Mouse (Mus musculus): ENCODE measurements around the gene Sirt3. TPM values are rescaled to one million over a fixed set of nuclear protein-coding genes. Genes with fewer than 3 reads are reported as not detected.
A peak's percentile ranks its signal among the peaks of the same experiment; 100 is the strongest.
"Not testable (repeated sequence)": the region's sequence is repeated elsewhere in the genome, so short reads cannot be mapped to it uniquely, and the experiment has no call there.

Sirt3 gene
- polyA plus RNA-seq, 1 experiment from 2014 or later: 55.5 TPM

GRCm38 (mm10) chr7:140908634-140909107 lies 26.6 kb upstream of the Sirt3 start:
- no peak overlapping the region for H3K27ac ChIP-seq
- H3K36me3 ChIP-seq (replicated peaks): no peaks in the 10 kb centered on the region
- H3K4me2 ChIP-seq: peak overlapping the region; percentile 75
- peaks cover 4% of the 10 kb centered on the region for H3K4me1 ChIP-seq
- WGBS: 2% methylated on average over 19 of the region's 19 CpGs
- no peak overlapping the region; the same call in 1 of the 2 replicates for H3K9ac ChIP-seq
- H3K4me3 ChIP-seq: peak overlapping the region; percentile 36
- peak; percentile 79 for ATAC-seq (replicated peaks)
- no peaks in the 10 kb centered on the region for H3K27me3 ChIP-seq (replicated peaks)
- no peaks in the 10 kb centered on the region for H3K9me3 ChIP-seq

- no peak overlapping the region for H3K4me2 ChIP-seq
- H3K4me3 ChIP-seq: no peak overlapping the region
- no peak overlapping the region for H3K9ac ChIP-seq
- H3K36me3 ChIP-seq (replicated peaks): no peaks in the 10 kb centered on the region
- ATAC-seq (replicated peaks): no peak
- H3K27ac ChIP-seq: no peak overlapping the region
- H3K9me3 ChIP-seq: no peaks in the 10 kb centered on the region
- 53% methylated on average over 7 of the region's 7 CpGs for WGBS
- peaks cover 4% of the 10 kb centered on the region for H3K4me1 ChIP-seq
- no peaks in the 10 kb centered on the region for H3K27me3 ChIP-seq (replicated peaks)
These were observed 26.1 kb upstream of the Sirt3 start for GRCm38 (mm10) chr7:140908181-140908580.

- Histone ChIP-seq H3K4me2 (no peak overlapping the region), H3K9me3 (no peaks in the 10 kb centered on the region), H3K27me3 (replicated peaks) (no peaks in the 10 kb centered on the region), H3K4me3 (no peak overlapping the region), H3K27ac (no peak overlapping the region), H3K36me3 (replicated peaks) (no peaks in the 10 kb centered on the region), H3K9ac (no peak overlapping the region), H3K4me1 (peaks cover 4% of the 10 kb centered on the region)
- 84% methylated on average over 7 of the region's 7 CpGs for WGBS
- no peak for ATAC-seq (replicated peaks)
These were observed 25.6 kb upstream of the Sirt3 start for GRCm38 (mm10) chr7:140907697-140908096.

- no peaks in the 10 kb centered on the region for H3K9me3 ChIP-seq
- H3K4me1 ChIP-seq: peaks cover 4% of the 10 kb centered on the region
- 88% methylated on average over 13 of the region's 13 CpGs for WGBS
- ATAC-seq (replicated peaks): no peak
- H3K9ac ChIP-seq: no peak overlapping the region; the same call in 1 of the 2 replicates
- no peak overlapping the region for H3K4me3 ChIP-seq
- no peaks in the 10 kb centered on the region for H3K27me3 ChIP-seq (replicated peaks)
- no peak overlapping the region for H3K4me2 ChIP-seq
- no peaks in the 10 kb centered on the region for H3K36me3 ChIP-seq (replicated peaks)
- H3K27ac ChIP-seq: no peak overlapping the region
These were observed 25.0 kb upstream of the Sirt3 start for GRCm38 (mm10) chr7:140907131-140907530.

- no peak overlapping the region for H3K4me2 ChIP-seq
- no peaks in the 10 kb centered on the region for H3K9me3 ChIP-seq
- H3K27me3 ChIP-seq (replicated peaks): no peaks in the 10 kb centered on the region
- no peaks in the 10 kb centered on the region for H3K36me3 ChIP-seq (replicated peaks)
- WGBS: 84% methylated on average over 2 of the region's 2 CpGs
- ATAC-seq (replicated peaks): no peak
- no peak overlapping the region for H3K9ac ChIP-seq
- no peak overlapping the region for H3K4me3 ChIP-seq
- H3K4me1 ChIP-seq: peaks cover 4% of the 10 kb centered on the region
- H3K27ac ChIP-seq: no peak overlapping the region
These were observed 23.6 kb upstream of the Sirt3 start for GRCm38 (mm10) chr7:140905642-140906081.

- no peaks in the 10 kb centered on the region for H3K27me3 ChIP-seq (replicated peaks)
- no peak overlapping the region for H3K4me3 ChIP-seq
- no peaks in the 10 kb centered on the region for H3K4me1 ChIP-seq
- no peak overlapping the region for H3K9ac ChIP-seq
- no peaks in the 10 kb centered on the region for H3K9me3 ChIP-seq
- H3K27ac ChIP-seq: no peak overlapping the region
- peaks cover 9% of the 10 kb centered on the region; the same call in 1 of the 2 replicates for H3K36me3 ChIP-seq (replicated peaks)
- peak; percentile 50; the same call in 1 of the 2 replicates for ATAC-seq (replicated peaks)
- no peak overlapping the region for H3K4me2 ChIP-seq
- 24% methylated on average over 13 of the region's 13 CpGs for WGBS
These were observed 21.1 kb upstream of the Sirt3 start for GRCm38 (mm10) chr7:140903212-140903611.

GRCm38 (mm10) chr7:140902036-140902875 lies 20.1 kb upstream of the Sirt3 start:
- no peak overlapping the region for H3K4me2 ChIP-seq
- no peak for ATAC-seq (replicated peaks)
- H3K27me3 ChIP-seq (replicated peaks): no peaks in the 10 kb centered on the region
- WGBS: 77% methylated on average over 15 of the region's 15 CpGs
- H3K4me1 ChIP-seq: no peaks in the 10 kb centered on the region
- no peak overlapping the region for H3K4me3 ChIP-seq
- H3K9me3 ChIP-seq: no peaks in the 10 kb centered on the region
- H3K27ac ChIP-seq: no peak overlapping the region
- no peak overlapping the region for H3K9ac ChIP-seq
- peaks cover 14% of the 10 kb centered on the region for H3K36me3 ChIP-seq (replicated peaks)

- Histone ChIP-seq H3K36me3 (replicated peaks) (peaks cover 26% of the 10 kb centered on the region), H3K4me1 (no peaks in the 10 kb centered on the region), H3K27ac (no peak within 1 kb of the TSS), H3K4me2 (no peak within 1 kb of the TSS), H3K27me3 (replicated peaks) (no peaks in the 10 kb centered on the region), H3K9me3 (no peaks in the 10 kb centered on the region), H3K4me3 (no peak within 1 kb of the TSS), H3K9ac (no peak within 1 kb of the TSS)
- ATAC-seq (replicated peaks): no peak
- WGBS: 84% methylated on average over 10 of the region's 10 CpGs
These were observed 18.1 kb upstream of the Sirt3 start, which contains the start of gene Cox8b for GRCm38 (mm10) chr7:140900220-140900619. Cox8b (minus strand) TSS chr7:140900446.

GRCm38 (mm10) chr7:140899121-140899520 lies 17.0 kb upstream of the Sirt3 start:
- no peak overlapping the region for H3K27ac ChIP-seq
- no peaks in the 10 kb centered on the region for H3K27me3 ChIP-seq (replicated peaks)
- no peaks in the 10 kb centered on the region for H3K4me1 ChIP-seq
- H3K9ac ChIP-seq: no peak overlapping the region
- peaks cover 33% of the 10 kb centered on the region for H3K36me3 ChIP-seq (replicated peaks)
- no peak for ATAC-seq (replicated peaks)
- H3K4me2 ChIP-seq: no peak overlapping the region
- 82% methylated on average over 3 of the region's 3 CpGs for WGBS
- no peaks in the 10 kb centered on the region for H3K9me3 ChIP-seq
- H3K4me3 ChIP-seq: no peak overlapping the region

- ATAC-seq (replicated peaks): no peak
- no peaks in the 10 kb centered on the region for H3K9me3 ChIP-seq
- no peak overlapping the region for H3K4me2 ChIP-seq
- no peaks in the 10 kb centered on the region for H3K27me3 ChIP-seq (replicated peaks)
- no peak overlapping the region for H3K4me3 ChIP-seq
- no peaks in the 10 kb centered on the region for H3K4me1 ChIP-seq
- H3K36me3 ChIP-seq (replicated peaks): peaks cover 38% of the 10 kb centered on the region
- 94% methylated on average over 7 of the region's 7 CpGs for WGBS
- no peak overlapping the region for H3K27ac ChIP-seq
- H3K9ac ChIP-seq: no peak overlapping the region
These were observed 15.8 kb upstream of the Sirt3 start for GRCm38 (mm10) chr7:140897863-140898262.

GRCm38 (mm10) chr7:140894611-140895010 lies 12.5 kb upstream of the Sirt3 start:
- no peaks in the 10 kb centered on the region for H3K4me1 ChIP-seq
- no peak overlapping the region for H3K27ac ChIP-seq
- H3K36me3 ChIP-seq (replicated peaks): peaks cover 57% of the 10 kb centered on the region
- H3K4me2 ChIP-seq: no peak overlapping the region
- no peak overlapping the region for H3K4me3 ChIP-seq
- H3K9me3 ChIP-seq: no peaks in the 10 kb centered on the region
- 93% methylated on average over 3 of the region's 3 CpGs for WGBS
- no peaks in the 10 kb centered on the region for H3K27me3 ChIP-seq (replicated peaks)
- no peak overlapping the region for H3K9ac ChIP-seq
- no peak for ATAC-seq (replicated peaks)

GRCm38 (mm10) chr7:140894031-140894430 lies 11.9 kb upstream of the Sirt3 start:
- no peaks in the 10 kb centered on the region for H3K27me3 ChIP-seq (replicated peaks)
- peaks cover 61% of the 10 kb centered on the region for H3K36me3 ChIP-seq (replicated peaks)
- no peak overlapping the region for H3K27ac ChIP-seq
- no peak overlapping the region for H3K4me3 ChIP-seq
- no peak for ATAC-seq (replicated peaks)
- WGBS: 88% methylated on average over 7 of the region's 7 CpGs
- H3K9ac ChIP-seq: no peak overlapping the region
- H3K4me1 ChIP-seq: no peaks in the 10 kb centered on the region
- H3K4me2 ChIP-seq: no peak overlapping the region
- H3K9me3 ChIP-seq: no peaks in the 10 kb centered on the region

GRCm38 (mm10) chr7:140890636-140891035 lies 8.5 kb upstream of the Sirt3 start:
- not testable (repeated sequence) for H3K9ac ChIP-seq; H3K27ac ChIP-seq; ATAC-seq (replicated peaks); H3K4me3 ChIP-seq; H3K4me1 ChIP-seq; H3K9me3 ChIP-seq; H3K27me3 ChIP-seq (replicated peaks); H3K4me2 ChIP-seq
- peaks cover 67% of the 10 kb centered on the region for H3K36me3 ChIP-seq (replicated peaks)
- WGBS: 98% methylated on average over 16 of the region's 16 CpGs

All from midbrain, embryonic 15.5 days (tissue).